22 mouse cellular contexts compared by ENCODE assay signal in the genomic region with DNA sequence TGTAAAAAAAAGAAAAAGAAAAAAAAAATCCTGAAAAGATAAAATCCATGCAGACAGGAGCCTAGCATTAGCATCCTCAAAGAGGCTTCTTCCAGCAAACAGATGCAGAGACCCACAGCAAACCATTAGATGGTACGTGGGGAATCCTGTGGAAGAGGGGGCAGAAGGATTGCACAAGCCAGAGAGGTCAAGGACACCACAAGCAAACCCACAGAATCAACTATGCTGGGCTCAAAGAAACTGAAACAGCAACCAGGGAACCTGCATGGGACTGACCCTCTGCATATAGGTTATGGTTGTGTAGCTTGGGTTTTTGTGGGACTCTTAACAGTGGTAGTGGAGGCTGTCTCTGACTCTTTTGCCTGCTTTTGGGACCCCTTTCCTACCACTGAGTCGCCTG.
A peak's percentile ranks its signal among the peaks of the same experiment; 100 is the strongest.
DNase-seq lines count a peak whose midpoint lies in the region; ATAC-seq and TF ChIP-seq lines count a peak whose summit lies in the region.
"Had no signal": no experiment of that assay in that cellular context is flagged by ENCODE, and none has a peak within 500 bp of the region (broad histone marks: within the 10 kb centered on the region; RNA-seq: fewer than 3 reads in every experiment).

No protein-coding gene starts in this region.

- no peak overlapping the region for H3K4me3 ChIP-seq in midbrain, embryonic 11.5 days (ENCODE audit: low read depth, low read length)
- no peak overlapping the region for H3K4me3 ChIP-seq in midbrain, postnatal 0 days (ENCODE audit: low read depth, low read length)
- H3K4me3 ChIP-seq in CH12.LX (replicated peaks in 1 of 3; ENCODE audit: low read depth in 2 of 3, low read length in 2 of 3, poor library complexity in 1 of 3), result no peak overlapping the region
- H3K4me3 ChIP-seq in kidney, embryonic 15.5 days (replicated peaks), result no peak overlapping the region
- H3K4me3 ChIP-seq: embryonic facial prominence, embryonic 10.5 days; erythroblast, embryonic 14.5 days; forebrain, embryonic 10.5 days; heart, embryonic 13.5 days; hindbrain, embryonic 12.5 days had no signal

- H3K9ac ChIP-seq in midbrain, embryonic 11.5 days (ENCODE audit: low read length), result no peak overlapping the region
- no peak overlapping the region for H3K9ac ChIP-seq in midbrain, postnatal 0 days (replicated peaks; ENCODE audit: low read length, poor library complexity, severe bottlenecking)
- H3K9ac ChIP-seq in CH12.LX (ENCODE audit: insufficient read depth, low read depth), result peak overlapping the region; percentile 73
- H3K9ac ChIP-seq in kidney, embryonic 15.5 days, result no peak overlapping the region
- H3K9ac ChIP-seq: heart, embryonic 13.5 days; hindbrain, embryonic 12.5 days had no signal

- in situ Hi-C loops in CH12.LX (cut with MboI; ENCODE audit: low pct_ligation_motif_present, low pct_unique_long_range_greater_than_20kb, low sequenced_read_pairs), result loop anchor here (10.0 kb wide), 2 partner anchors 128 to 398 kb away; no protein-coding TSS in a partner anchor

- H3K36me3 ChIP-seq in midbrain, embryonic 11.5 days (ENCODE audit: control insufficient read depth, insufficient read depth, low read length), result no peaks in the 10 kb centered on the region
- H3K36me3 ChIP-seq in midbrain, postnatal 0 days (ENCODE audit: insufficient read depth, low read length), result no peaks in the 10 kb centered on the region
- peaks cover 12 to 43% of the 10 kb centered on the region in 2 experiments for H3K36me3 ChIP-seq in CH12.LX (replicated peaks in 1 of 2; ENCODE audit: control insufficient read depth in 1 of 2, insufficient read depth in 1 of 2, low read length in 1 of 2)
- no peaks in the 10 kb centered on the region for H3K36me3 ChIP-seq in kidney, embryonic 15.5 days
- H3K36me3 ChIP-seq: embryonic facial prominence, embryonic 10.5 days; forebrain, embryonic 10.5 days; heart, embryonic 13.5 days; hindbrain, embryonic 12.5 days had no signal

- H3K9me3 ChIP-seq in midbrain, embryonic 11.5 days (ENCODE audit: control insufficient read depth, low read length), result no peaks in the 10 kb centered on the region
- H3K9me3 ChIP-seq in midbrain, postnatal 0 days (ENCODE audit: low read length), result no peaks in the 10 kb centered on the region
- H3K9me3 ChIP-seq in CH12.LX (replicated peaks; ENCODE audit: low read length), result peaks cover 3% of the 10 kb centered on the region
- H3K9me3 ChIP-seq in kidney, embryonic 15.5 days (replicated peaks), result no peaks in the 10 kb centered on the region
- H3K9me3 ChIP-seq: embryonic facial prominence, embryonic 10.5 days; forebrain, embryonic 10.5 days; heart, embryonic 13.5 days; hindbrain, embryonic 12.5 days had no signal

- no peak overlapping the region for H3K27ac ChIP-seq in midbrain, embryonic 11.5 days (ENCODE audit: low read depth, low read length)
- no peak overlapping the region for H3K27ac ChIP-seq in midbrain, postnatal 0 days (ENCODE audit: low read depth, low read length)
- peak overlapping the region; percentile 100 for H3K27ac ChIP-seq in CH12.LX (ENCODE audit: insufficient read depth, low read depth)
- H3K27ac ChIP-seq in kidney, embryonic 15.5 days, result no peak overlapping the region
- H3K27ac ChIP-seq: embryonic facial prominence, embryonic 10.5 days; forebrain, embryonic 10.5 days; heart, embryonic 13.5 days; hindbrain, embryonic 12.5 days had no signal

- TF ChIP-seq POLR2A in CH12.LX (IDR thresholded peaks at IDR 0.05; ENCODE audit: low read depth, low read length), result no peak

- ATAC-seq in midbrain, embryonic 11.5 days (ENCODE audit: low FRiP score), result no peak
- no peak for ATAC-seq in midbrain, postnatal 0 days (ENCODE audit: low FRiP score)
- ATAC-seq in granulocyte monocyte progenitor cell, adult 5-6 weeks (replicated peaks; ENCODE audit: poor library complexity, severe bottlenecking), result peak; percentile 75
- ATAC-seq in kidney, embryonic 15.5 days (replicated peaks; ENCODE audit: low FRiP score), result no peak
- ATAC-seq: forebrain, embryonic 14.5 days; hindbrain, embryonic 16.5 days had no signal

- WGBS in midbrain, embryonic 11.5 days, result 76% methylated on average over 2 of the region's 2 CpGs
- 75% methylated on average over 2 of the region's 2 CpGs for WGBS in midbrain, postnatal 0 days
- WGBS in kidney, embryonic 15.5 days, result 55% methylated on average over 2 of the region's 2 CpGs

- no peaks in the 10 kb centered on the region for H3K27me3 ChIP-seq in midbrain, embryonic 11.5 days (ENCODE audit: control insufficient read depth, insufficient read depth, low read length)
- H3K27me3 ChIP-seq in midbrain, postnatal 0 days (ENCODE audit: insufficient read depth, low read length), result no peaks in the 10 kb centered on the region
- H3K27me3 ChIP-seq in CH12.LX (replicated peaks), result no peaks in the 10 kb centered on the region
- no peaks in the 10 kb centered on the region for H3K27me3 ChIP-seq in kidney, embryonic 15.5 days
- H3K27me3 ChIP-seq: heart, embryonic 13.5 days; hindbrain, embryonic 12.5 days; Patski had no signal

- TF ChIP-seq EP300 in CH12.LX (IDR thresholded peaks at IDR 0.05; ENCODE audit: low read length), result peak; percentile 78

- H3K79me2 ChIP-seq in CH12.LX (replicated peaks; ENCODE audit: control insufficient read depth, extremely low read depth, insufficient read depth, poor library complexity, severe bottlenecking), result peaks cover 66% of the 10 kb centered on the region

- no peak overlapping the region for H3K4me2 ChIP-seq in midbrain, embryonic 11.5 days
- H3K4me2 ChIP-seq in midbrain, postnatal 0 days (ENCODE audit: low read depth, low read length, poor library complexity, severe bottlenecking), result no peak overlapping the region
- H3K4me2 ChIP-seq in CH12.LX (ENCODE audit: insufficient read depth, low read depth, poor library complexity, severe bottlenecking), result peak overlapping the region; percentile 91
- no peak overlapping the region for H3K4me2 ChIP-seq in kidney, embryonic 15.5 days
- H3K4me2 ChIP-seq: heart, embryonic 13.5 days; hindbrain, embryonic 12.5 days had no signal

- no peak for TF ChIP-seq RAD21 in CH12.LX (IDR thresholded peaks at IDR 0.05; ENCODE audit: low read depth, low read length)

- dilution Hi-C loops in CH12.LX (cut with MboI; ENCODE audit: extremely low pct_ligation_motif_present, extremely low pct_unique_long_range_greater_than_20kb, low sequenced_read_pairs), result no loop called here

- H3K4me1 ChIP-seq in midbrain, embryonic 11.5 days (ENCODE audit: control insufficient read depth, insufficient read depth, low read length), result no peaks in the 10 kb centered on the region
- no peaks in the 10 kb centered on the region for H3K4me1 ChIP-seq in midbrain, postnatal 0 days (ENCODE audit: insufficient read depth, low read length)
- peaks cover 45 to 91% of the 10 kb centered on the region in 2 experiments for H3K4me1 ChIP-seq in CH12.LX (ENCODE audit: control insufficient read depth in 1 of 2, insufficient read depth in 2 of 2)
- H3K4me1 ChIP-seq in kidney, embryonic 15.5 days, result no peaks in the 10 kb centered on the region
- H3K4me1 ChIP-seq: forebrain, embryonic 10.5 days; hindbrain, embryonic 12.5 days had no signal

- no peak for TF ChIP-seq CTCF in midbrain, postnatal 0 days (IDR thresholded peaks at IDR 0.05)
- no peak for TF ChIP-seq CTCF in CH12.LX (conservative IDR thresholded peaks at IDR 0.05 in 1 of 2, IDR thresholded peaks at IDR 0.05 in 1 of 2; ENCODE audit: low read depth in 2 of 2, low read length in 2 of 2)

- peak; percentile 79 for DNase-seq in midbrain, embryonic 11.5 days (ENCODE audit: low spot score, missing footprints)
- no peak for DNase-seq in midbrain, postnatal 0 days (ENCODE audit: low spot score)
- no peak for DNase-seq in CH12.LX (ENCODE audit: extremely low read depth)
- no peak for DNase-seq in adrenal gland, adult (ENCODE audit: inconsistent age in 2 of 2, low spot score in 1 of 2)
- no peak for DNase-seq in layer of hippocampus, adult 8-10 months (ENCODE audit: low spot score in 2 of 2)
- DNase-seq: adrenal gland, adult 2 months; adrenal gland, postnatal 25 days; cerebellum, adult 18-20 months; cerebellum, adult 9-11 months; cerebellum, postnatal 36 days; gastrocnemius, postnatal 14 days; heart, postnatal 4 days had no signal

TF ChIP-seq in CH12.LX, 34 proteins besides CTCF, POLR2A, EP300 and RAD21 (continues in another document):
- TF ChIP-seq MYC (IDR thresholded peaks at IDR 0.05; ENCODE audit: low read depth, low read length), result no peak
- TF ChIP-seq IRF4 (IDR thresholded peaks at IDR 0.05; ENCODE audit: low read depth, low read length), result peak; percentile 88
- TF ChIP-seq CHD1 (IDR thresholded peaks at IDR 0.05; ENCODE audit: low read depth, low read length), result no peak
- TF ChIP-seq HCFC1 (IDR thresholded peaks at IDR 0.05; ENCODE audit: low read depth, low read length), result no peak
- TF ChIP-seq ZNF384 (IDR thresholded peaks at IDR 0.05; ENCODE audit: low read depth, low read length), result peak; percentile 9
- no peak for TF ChIP-seq UBTF (IDR thresholded peaks at IDR 0.05; ENCODE audit: low read depth, low read length)
- TF ChIP-seq JUN (IDR thresholded peaks at IDR 0.05; ENCODE audit: insufficient read depth, low read depth, low read length), result no peak
- TF ChIP-seq JUND (conservative IDR thresholded peaks at IDR 0.05; ENCODE audit: low read depth, low read length), result no peak
- no peak for TF ChIP-seq E2F4 (IDR thresholded peaks at IDR 0.05; ENCODE audit: insufficient replicate concordance, low read depth, low read length)
- no peak for TF ChIP-seq KAT2A (IDR thresholded peaks at IDR 0.05; ENCODE audit: insufficient replicate concordance, low read length)
- peak; percentile 88 for TF ChIP-seq BHLHE40 (IDR thresholded peaks at IDR 0.05; ENCODE audit: low read depth, low read length)
- TF ChIP-seq MAFK (IDR thresholded peaks at IDR 0.05; ENCODE audit: insufficient replicate concordance, low read length), result no peak
- TF ChIP-seq ETS1 (conservative IDR thresholded peaks at IDR 0.05; ENCODE audit: low read depth, low read length), result peak; percentile 85
- TF ChIP-seq GABPA (IDR thresholded peaks at IDR 0.05; ENCODE audit: insufficient replicate concordance, low read depth, low read length), result no peak
- TF ChIP-seq ZMIZ1 (IDR thresholded peaks at IDR 0.05; ENCODE audit: low read depth, low read length), result no peak
- no peak for TF ChIP-seq MXI1 (IDR thresholded peaks at IDR 0.05; ENCODE audit: low read depth, low read length)
- no peak for TF ChIP-seq CHD2 (IDR thresholded peaks at IDR 0.05; ENCODE audit: low read length)
- TF ChIP-seq POLR2AphosphoS2 (IDR thresholded peaks at IDR 0.05; ENCODE audit: low read depth, low read length), result no peak
- TF ChIP-seq TBP (conservative IDR thresholded peaks at IDR 0.05; ENCODE audit: low read depth, low read length), result no peak
- TF ChIP-seq MAZ (IDR thresholded peaks at IDR 0.05; ENCODE audit: low read depth, low read length), result 0 out of 2 replicates have a peak, but pooled peaks have one; percentile 66
- TF ChIP-seq RCOR1 (conservative IDR thresholded peaks at IDR 0.05; ENCODE audit: low read depth, low read length), result no peak
- TF ChIP-seq SIN3A (IDR thresholded peaks at IDR 0.05; ENCODE audit: low read length), result no peak
- no peak for TF ChIP-seq NRF1 (IDR thresholded peaks at IDR 0.05; ENCODE audit: low read depth, low read length)
- TF ChIP-seq ELF1 (IDR thresholded peaks at IDR 0.05; ENCODE audit: low read depth, low read length), result no peak
